Mouse (Mus musculus): ENCODE results near the gene Dhcr24. TPM values are rescaled to one million over a fixed set of nuclear protein-coding genes. Genes with fewer than 3 reads are reported as not detected.

Gene Dhcr24
- polyA plus RNA-seq, 1 experiment: 39.3 TPM

DNA sequence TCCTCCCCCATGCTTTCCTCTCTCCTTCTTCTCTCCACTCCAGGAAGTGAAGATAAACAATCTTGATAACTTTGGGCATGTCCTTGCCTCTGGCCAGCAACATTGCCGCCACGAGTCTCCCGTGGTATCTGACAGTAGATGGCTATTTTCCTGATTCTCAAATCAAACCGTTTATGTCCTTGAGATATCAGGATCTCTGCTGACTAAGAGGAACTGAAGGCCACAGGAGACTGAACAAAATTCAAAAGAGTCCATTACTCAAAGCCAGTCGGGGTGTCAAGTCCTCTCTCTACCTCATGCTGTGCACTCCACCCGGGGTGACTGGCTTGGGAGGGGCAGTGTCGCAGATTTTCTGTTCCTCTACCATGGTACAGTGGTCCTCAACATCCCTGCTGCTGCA is 26.6 kb upstream of the Dhcr24 start:
- H3K27ac ChIP-seq (ENCODE audit: insufficient read depth, low read length): no peak overlapping the region
- no peaks in the 10 kb centered on the region for H3K4me1 ChIP-seq (ENCODE audit: control insufficient read depth, insufficient read depth, low read length)
- no peak for TF ChIP-seq POLR2A (IDR thresholded peaks at IDR 0.05; ENCODE audit: low read depth, low read length)
- TF ChIP-seq CTCF (IDR thresholded peaks at IDR 0.05; ENCODE audit: borderline replicate concordance, insufficient read depth, low read length): no peak
- H3K4me3 ChIP-seq (ENCODE audit: insufficient read depth, low read length): no peak overlapping the region

DNA sequence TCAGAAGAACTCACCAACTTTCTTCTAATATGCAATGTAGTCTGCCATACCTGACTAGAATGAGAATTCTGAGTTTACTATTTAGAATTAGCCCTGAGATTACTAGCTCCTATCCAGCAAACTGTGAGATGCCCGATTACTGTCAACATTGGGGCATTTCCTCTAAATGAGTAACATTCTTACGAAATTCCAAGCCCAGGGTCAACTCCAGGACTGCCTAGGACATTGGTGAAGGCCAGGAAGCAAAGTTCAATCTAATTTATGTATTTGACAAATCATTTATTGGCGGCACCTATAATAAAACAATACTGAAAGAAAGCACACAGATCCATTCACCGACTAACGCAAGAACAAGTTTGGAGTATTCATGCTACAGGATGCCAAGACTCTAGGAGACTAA is 21.1 kb upstream of the Dhcr24 start:
- TF ChIP-seq CTCF (IDR thresholded peaks at IDR 0.05; ENCODE audit: borderline replicate concordance, insufficient read depth, low read length) (no peak), POLR2A (IDR thresholded peaks at IDR 0.05; ENCODE audit: low read depth, low read length) (no peak)
- Histone ChIP-seq H3K4me3 (ENCODE audit: insufficient read depth, low read length) (no peak overlapping the region), H3K27ac (ENCODE audit: insufficient read depth, low read length) (no peak overlapping the region), H3K4me1 (ENCODE audit: control insufficient read depth, insufficient read depth, low read length) (no peaks in the 10 kb centered on the region)

DNA sequence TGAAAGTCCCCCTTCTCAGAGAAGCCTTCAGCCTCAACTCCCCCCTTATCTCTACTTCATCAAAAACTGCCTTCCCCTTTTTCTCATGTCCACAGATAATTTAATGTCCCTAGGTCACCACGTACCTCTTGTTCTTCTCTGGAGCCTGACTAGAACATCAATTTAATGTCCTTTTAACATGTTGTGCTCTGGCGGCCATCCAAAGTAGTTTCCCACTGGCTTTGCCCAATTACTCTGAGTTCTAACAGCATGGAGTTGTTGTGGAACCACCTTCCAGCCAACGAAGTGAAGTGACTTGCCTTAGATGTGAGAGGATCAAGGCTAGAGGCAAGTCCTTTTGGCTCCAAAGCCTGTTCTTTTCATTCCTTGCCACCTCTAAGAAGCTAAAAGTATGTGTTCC is 19.3 kb upstream of the Dhcr24 start:
- H3K27ac ChIP-seq (ENCODE audit: insufficient read depth, low read length): no peak overlapping the region
- TF ChIP-seq POLR2A (IDR thresholded peaks at IDR 0.05; ENCODE audit: low read depth, low read length) (no peak), CTCF (IDR thresholded peaks at IDR 0.05; ENCODE audit: borderline replicate concordance, insufficient read depth, low read length) (no peak)

DNA sequence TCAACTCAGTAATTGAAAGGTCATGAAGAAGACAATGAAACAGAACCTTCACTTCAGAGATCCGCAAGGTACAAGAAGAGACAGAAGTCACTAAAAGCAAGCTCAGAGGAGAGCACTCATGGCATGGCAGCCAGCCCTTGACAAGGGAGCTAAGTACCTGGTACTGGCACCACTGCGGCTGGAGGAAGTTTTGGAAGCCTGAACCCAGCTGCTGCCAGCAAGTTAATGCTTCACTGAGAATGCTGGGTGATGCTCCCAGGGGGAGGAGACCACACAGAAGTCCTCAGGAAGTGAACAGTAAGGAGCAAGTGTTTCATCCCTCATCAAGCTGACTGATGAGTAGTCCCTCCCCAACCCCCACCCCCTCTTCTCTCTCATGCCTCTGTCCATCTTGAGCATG is 18.6 kb upstream of the Dhcr24 start:
- TF ChIP-seq POLR2A (IDR thresholded peaks at IDR 0.05; ENCODE audit: low read depth, low read length): no peak
- TF ChIP-seq CTCF (IDR thresholded peaks at IDR 0.05; ENCODE audit: borderline replicate concordance, insufficient read depth, low read length): no peak
- Histone ChIP-seq H3K4me3 (ENCODE audit: insufficient read depth, low read length) (no peak overlapping the region), H3K4me1 (ENCODE audit: control insufficient read depth, insufficient read depth, low read length) (no peaks in the 10 kb centered on the region), H3K27ac (ENCODE audit: insufficient read depth, low read length) (no peak overlapping the region)

More for the DNA sequence above, 19.3 kb upstream of the Dhcr24 start:
- Histone ChIP-seq H3K4me3 (ENCODE audit: insufficient read depth, low read length) (no peak overlapping the region), H3K4me1 (ENCODE audit: control insufficient read depth, insufficient read depth, low read length) (no peaks in the 10 kb centered on the region)

DNA sequence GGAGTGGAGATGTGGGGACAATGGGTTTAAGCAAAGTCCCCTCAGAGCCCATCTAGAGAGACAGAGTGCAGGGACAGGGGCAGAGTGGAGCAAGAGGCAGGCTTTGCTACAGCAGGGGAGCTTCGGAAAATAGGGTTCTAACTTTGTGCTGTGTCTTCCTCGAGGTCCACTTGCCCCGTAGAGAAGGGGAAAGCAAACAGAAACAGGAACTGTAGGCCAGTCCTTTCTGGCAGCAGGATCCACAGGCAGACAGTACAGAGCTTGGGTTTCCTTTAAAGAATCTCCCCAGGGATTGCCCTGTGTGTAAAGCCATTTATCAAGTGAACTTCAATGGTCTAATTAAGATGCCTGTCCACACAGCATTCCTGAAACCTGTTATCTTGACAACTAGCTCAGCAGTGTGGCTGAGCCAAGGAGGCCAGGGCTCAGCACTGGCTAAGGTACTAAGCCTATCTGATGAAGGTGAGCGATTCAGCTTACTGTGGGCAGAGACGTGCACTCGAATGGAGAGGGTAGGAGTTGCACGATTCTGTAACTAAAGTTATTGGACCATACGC is 14.9 kb upstream of the Dhcr24 start:
- no peak overlapping the region for H3K27ac ChIP-seq (ENCODE audit: insufficient read depth, low read length)
- no peaks in the 10 kb centered on the region for H3K4me1 ChIP-seq (ENCODE audit: control insufficient read depth, insufficient read depth, low read length)
- TF ChIP-seq CTCF (IDR thresholded peaks at IDR 0.05; ENCODE audit: borderline replicate concordance, insufficient read depth, low read length) (no peak), POLR2A (IDR thresholded peaks at IDR 0.05; ENCODE audit: low read depth, low read length) (no peak)
- no peak overlapping the region for H3K4me3 ChIP-seq (ENCODE audit: insufficient read depth, low read length)

DNA sequence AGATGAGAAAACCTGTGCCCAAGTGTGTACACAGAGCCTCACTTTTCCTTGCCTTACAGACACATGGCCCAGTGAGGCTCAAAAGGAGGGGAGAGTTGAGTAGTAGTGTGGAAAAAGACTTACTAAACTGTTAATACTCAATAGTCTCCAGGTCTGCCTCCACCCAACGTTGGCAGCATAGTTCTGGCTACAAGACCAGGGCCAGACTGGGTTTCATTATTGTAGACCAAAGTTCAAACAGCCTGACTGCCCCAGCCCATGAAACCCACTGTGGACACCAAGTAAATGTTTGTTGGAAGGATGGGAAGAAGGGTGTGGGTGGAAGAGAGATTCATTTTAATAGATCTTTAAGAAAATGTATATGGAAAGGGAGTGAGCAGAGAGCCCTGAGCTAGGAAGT is 13.9 kb upstream of the Dhcr24 start:
- Histone ChIP-seq H3K4me1 (ENCODE audit: control insufficient read depth, insufficient read depth, low read length) (no peaks in the 10 kb centered on the region), H3K27ac (ENCODE audit: insufficient read depth, low read length) (no peak overlapping the region), H3K4me3 (ENCODE audit: insufficient read depth, low read length) (no peak overlapping the region)
- TF ChIP-seq POLR2A (IDR thresholded peaks at IDR 0.05; ENCODE audit: low read depth, low read length) (no peak), CTCF (IDR thresholded peaks at IDR 0.05; ENCODE audit: borderline replicate concordance, insufficient read depth, low read length) (no peak)

DNA sequence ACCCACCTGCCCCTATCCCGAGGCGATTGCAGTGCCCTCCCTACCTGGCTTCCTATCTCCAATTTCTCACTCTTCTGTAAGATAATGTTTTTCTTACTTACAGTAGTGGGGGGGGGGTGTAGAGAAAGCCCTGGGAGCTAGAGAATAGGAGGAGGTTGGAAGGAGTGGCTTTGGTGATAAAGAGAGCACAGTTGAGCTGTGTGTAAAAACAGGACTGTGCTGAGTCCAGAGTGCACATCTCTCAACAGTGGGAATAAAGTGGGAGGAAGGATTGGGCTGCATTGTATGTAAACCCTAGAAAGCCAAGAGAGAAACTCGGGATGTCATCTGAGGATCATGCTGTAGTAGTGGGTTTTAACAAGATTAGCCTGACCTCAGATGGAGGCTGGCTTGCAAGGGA is 12.7 kb upstream of the Dhcr24 start:
- TF ChIP-seq CTCF (IDR thresholded peaks at IDR 0.05; ENCODE audit: borderline replicate concordance, insufficient read depth, low read length) (no peak), POLR2A (IDR thresholded peaks at IDR 0.05; ENCODE audit: low read depth, low read length) (no peak)
- H3K27ac ChIP-seq (ENCODE audit: insufficient read depth, low read length): no peak overlapping the region
- no peaks in the 10 kb centered on the region for H3K4me1 ChIP-seq (ENCODE audit: control insufficient read depth, insufficient read depth, low read length)
- H3K4me3 ChIP-seq (ENCODE audit: insufficient read depth, low read length): no peak overlapping the region

DNA sequence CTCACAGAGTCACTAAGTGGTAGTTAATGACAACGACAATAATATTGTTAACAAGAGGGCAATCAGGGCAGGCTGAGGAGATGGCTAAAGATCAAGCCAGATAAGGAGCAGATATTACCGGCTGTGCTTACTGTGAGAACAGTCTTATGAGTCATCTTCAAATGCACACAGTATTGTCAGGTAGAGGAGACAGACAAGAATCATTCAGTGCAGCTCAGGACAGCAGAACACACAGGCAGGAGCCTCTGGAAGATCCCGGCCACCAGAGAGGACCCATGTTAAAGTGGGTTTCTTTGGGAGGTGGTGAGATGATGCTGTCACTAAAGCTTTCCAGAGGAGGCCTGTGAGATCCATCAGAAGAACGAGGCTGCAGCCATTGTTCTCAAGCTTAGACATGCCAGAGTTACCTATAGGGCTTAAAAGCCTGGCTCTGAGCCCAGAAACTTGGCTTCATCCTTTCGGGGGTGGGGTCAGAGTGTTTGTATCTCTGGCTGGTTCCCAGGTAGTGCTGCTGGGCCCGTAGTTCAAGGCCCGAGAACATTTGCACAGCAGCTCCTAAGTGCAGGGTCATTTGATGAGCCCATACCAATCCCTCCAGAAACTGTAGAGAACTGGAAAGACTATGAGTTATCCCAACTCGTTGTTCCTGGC is 10.2 kb upstream of the Dhcr24 start:
- H3K4me3 ChIP-seq (ENCODE audit: insufficient read depth, low read length): no peak overlapping the region
- TF ChIP-seq CTCF (IDR thresholded peaks at IDR 0.05; ENCODE audit: borderline replicate concordance, insufficient read depth, low read length) (no peak), POLR2A (IDR thresholded peaks at IDR 0.05; ENCODE audit: low read depth, low read length) (no peak)
- H3K27ac ChIP-seq (ENCODE audit: insufficient read depth, low read length): no peak overlapping the region
- H3K4me1 ChIP-seq (ENCODE audit: control insufficient read depth, insufficient read depth, low read length): no peaks in the 10 kb centered on the region

DNA sequence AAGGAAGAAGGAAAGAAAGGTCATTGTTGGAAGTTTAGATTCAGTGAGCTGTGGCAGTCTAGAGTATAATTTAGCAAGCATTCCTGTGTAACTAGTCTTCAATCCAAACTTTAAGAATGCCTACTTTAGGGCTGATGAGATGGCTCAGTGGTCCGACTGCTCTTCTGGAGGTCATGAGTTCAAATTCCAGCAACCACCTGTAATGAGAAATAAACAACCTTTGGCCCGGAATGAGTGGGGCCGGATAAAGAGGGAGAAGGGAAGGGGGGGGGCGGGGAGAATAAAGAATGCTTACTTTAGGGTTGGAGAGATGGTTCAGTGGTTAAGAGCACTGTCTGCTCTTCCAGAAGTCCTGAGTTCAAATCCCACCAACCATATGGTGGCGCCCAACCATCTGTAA is 3.6 kb upstream of the Dhcr24 start:
- Histone ChIP-seq H3K27ac (ENCODE audit: insufficient read depth, low read length) (no peak overlapping the region), H3K4me3 (ENCODE audit: insufficient read depth, low read length) (no peak overlapping the region), H3K4me1 (ENCODE audit: control insufficient read depth, insufficient read depth, low read length) (no peaks in the 10 kb centered on the region)
- TF ChIP-seq POLR2A (IDR thresholded peaks at IDR 0.05; ENCODE audit: low read depth, low read length) (no peak), CTCF (IDR thresholded peaks at IDR 0.05; ENCODE audit: borderline replicate concordance, insufficient read depth, low read length) (no peak)

DNA sequence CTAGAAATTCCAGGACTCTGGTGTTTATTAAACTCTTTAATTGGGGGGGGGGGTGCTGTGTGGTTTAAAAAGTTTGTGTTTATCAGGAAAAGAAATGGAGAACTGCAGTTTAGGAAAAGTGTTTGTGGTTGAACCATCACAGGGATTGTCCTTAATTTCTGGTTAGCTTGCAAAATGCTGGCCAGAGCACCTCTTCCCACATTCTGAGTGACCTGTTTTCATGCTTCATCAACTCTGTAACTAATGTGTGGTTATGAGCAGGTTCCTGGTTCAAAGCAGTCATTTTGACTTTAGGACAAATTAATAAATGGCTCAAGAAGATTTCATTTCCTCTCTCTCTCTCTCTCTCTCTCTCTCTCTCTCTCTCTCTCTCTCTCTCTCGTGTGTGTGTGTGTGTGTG is 2.9 kb upstream of the Dhcr24 start:
- Histone ChIP-seq H3K27ac (ENCODE audit: insufficient read depth, low read length) (no peak overlapping the region), H3K4me3 (ENCODE audit: insufficient read depth, low read length) (no peak overlapping the region), H3K4me1 (ENCODE audit: control insufficient read depth, insufficient read depth, low read length) (peaks cover 3% of the 10 kb centered on the region)
- TF ChIP-seq POLR2A (IDR thresholded peaks at IDR 0.05; ENCODE audit: low read depth, low read length): no peak
- TF ChIP-seq CTCF (IDR thresholded peaks at IDR 0.05; ENCODE audit: borderline replicate concordance, insufficient read depth, low read length): no peak

Data from embryonic fibroblast, embryonic 13.5 days (primary cell).